Mouse (Mus musculus) stomach, postnatal 0 days (tissue): ENCODE data around the gene Zfp335.

ENCODE experiments used
- CTCF ChIP-seq: IDR thresholded peaks from 2 replicates; pipeline ENCODE4 v1.5.1; 2016; ENCODE audit warnings: antibody characterized with exemption, low read depth, mild to moderate bottlenecking, moderate library complexity
- EP300 ChIP-seq: optimal IDR thresholded peaks from 2 replicates; pipeline ENCODE3; 2016; ENCODE audit warnings: antibody characterized with exemption

DNA sequence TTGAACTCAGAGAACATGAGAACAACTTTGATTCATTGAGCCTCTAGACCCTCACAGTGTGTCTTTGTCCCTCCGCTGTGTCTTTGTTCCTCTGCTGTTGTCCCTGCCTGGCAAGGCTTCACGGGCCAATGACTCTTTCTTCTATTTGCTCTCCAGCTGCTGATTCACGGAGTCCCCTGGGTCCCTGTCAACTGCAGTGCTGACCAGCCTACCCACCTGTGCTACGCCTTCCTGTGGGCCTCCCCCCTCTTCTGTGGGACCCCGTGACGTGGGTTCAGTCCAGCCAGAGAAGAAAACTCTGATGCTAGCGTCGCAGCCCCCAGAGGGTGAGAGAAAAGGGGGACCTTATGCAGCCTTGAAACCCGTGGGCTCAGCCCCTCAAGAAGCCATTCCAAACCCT is 28.9 kb downstream of the Zfp335 start:
- TF ChIP-seq CTCF (no peak), EP300 (no peak)
